Mouse (Mus musculus) midbrain, postnatal 0 days (tissue): ENCODE data around the gene Dbp. TPM values are rescaled to one million over a fixed set of nuclear protein-coding genes. Genes with fewer than 3 reads are reported as not detected.

Experiments
- ATAC-seq: fragments of 200-750 bp; cut with Nextera tagmentation; 2 replicates; pipeline ENCODE4 v1.8.0; 2017; ENCODE audit warnings: moderate number of reproducible peaks, mild to moderate bottlenecking, moderate TSS enrichment, moderate library complexity; ENCODE audit not compliant: low FRiP score
- DNase-seq: peaks from one replicate; pipeline ENCODE4 v3.0.0-alpha.2; 2015; ENCODE audit warnings: low spot score
- H3K27ac ChIP-seq: fragments of 300-500 bp; sonication (generic); 2 replicates; pipeline ENCODE4 v1.5.1; 2014; ENCODE audit warnings: low read depth, mild to moderate bottlenecking, low read length, mixed read lengths
- H3K27me3 ChIP-seq: fragments of 300-500 bp; sonication (generic); 2 replicates; pipeline ENCODE4 v1.6.1; 2014; ENCODE audit warnings: low read length, control low read depth, mixed read lengths; ENCODE audit not compliant: insufficient read depth
- H3K36me3 ChIP-seq: fragments of 300-500 bp; sonication (generic); 2 replicates; pipeline ENCODE4 v1.6.1; 2014; ENCODE audit warnings: low read length, control low read depth, mixed read lengths; ENCODE audit not compliant: insufficient read depth
- H3K4me1 ChIP-seq: fragments of 300-500 bp; sonication (generic); 2 replicates; pipeline ENCODE4 v1.6.1; 2014; ENCODE audit warnings: mild to moderate bottlenecking, control low read depth, antibody characterized with exemption, low read length, mixed read lengths; ENCODE audit not compliant: insufficient read depth
- H3K4me2 ChIP-seq: fragments of 300-500 bp; sonication (generic); 2 replicates; pipeline ENCODE4 v1.6.1; 2014; ENCODE audit warnings: low read depth, mild to moderate bottlenecking, low read length, mixed read lengths; ENCODE audit not compliant: poor library complexity, severe bottlenecking
- H3K4me3 ChIP-seq: fragments of 300-500 bp; sonication (generic); 2 replicates; pipeline ENCODE4 v1.5.1; 2014; ENCODE audit warnings: low read depth, mild to moderate bottlenecking, low read length, moderate library complexity
- H3K9ac ChIP-seq: fragments of 300-500 bp; sonication (generic); replicated peaks from 2 replicates; pipeline ENCODE4 v1.6.1; 2014; ENCODE audit warnings: mild to moderate bottlenecking, low read length, moderate library complexity, mixed read lengths; ENCODE audit not compliant: poor library complexity, severe bottlenecking
- H3K9me3 ChIP-seq: fragments of 300-500 bp; sonication (generic); 2 replicates; pipeline ENCODE4 v1.6.1; 2016; ENCODE audit warnings: low read length, control low read depth
- CTCF ChIP-seq: IDR thresholded peaks from 2 replicates; pipeline ENCODE4 v1.5.1; 2016; ENCODE audit warnings: antibody characterized with exemption, mild to moderate bottlenecking
- WGBS: fragments of 180-500 bp; shearing (Covaris S2); extraction: QIAGEN DNeasy Blood & Tissue Kit; methylation state at CpG from one replicate; pipeline ENCODE4 v1.1.7; 2014; 5-methylcytosine and 5-hydroxymethylcytosine counted together
- polyA plus RNA-seq: library from polyadenylated mRNA; unstranded; fragments of >200 nt; fragmentation: Nextera tagmentation; extraction: Ambion mirVana; gene quantifications from 2 replicates; pipeline ENCODE4 v1.2.1, GENCODE M21; 2015
- total RNA-seq: library from RNA; depleted of rRNA; stranded (reverse); fragments of >200 nt; gene quantifications from 2 replicates; pipeline ENCODE4 v1.2.3, GENCODE M21; 2014

Gene Dbp
- total and polyA plus RNA-seq, 2 experiments from 2014 or later: 4.6 to 9.6 TPM

GRCm38 (mm10) chr7:45709036-45709435 is 4.1 kb downstream of the Dbp start:
- peaks cover 26% of the 10 kb centered on the region for H3K4me1 ChIP-seq
- peaks cover 32% of the 10 kb centered on the region for H3K36me3 ChIP-seq
- no peak overlapping the region for H3K4me2 ChIP-seq
- 0 out of 2 replicates have a peak, but pooled peaks have one; percentile 4 for ATAC-seq
- TF ChIP-seq CTCF: peak; percentile 25; the same call in 1 of the 2 replicates
- 24% methylated on average over 6 of the region's 6 CpGs for WGBS
- peak; percentile 76 for DNase-seq
- H3K27ac ChIP-seq: peak overlapping the region; percentile 69; the same call in 1 of the 2 replicates
- no peak overlapping the region for H3K9ac ChIP-seq
- H3K4me3 ChIP-seq: no peak overlapping the region
- no peaks in the 10 kb centered on the region for H3K9me3 ChIP-seq
- no peaks in the 10 kb centered on the region for H3K27me3 ChIP-seq

DNA sequence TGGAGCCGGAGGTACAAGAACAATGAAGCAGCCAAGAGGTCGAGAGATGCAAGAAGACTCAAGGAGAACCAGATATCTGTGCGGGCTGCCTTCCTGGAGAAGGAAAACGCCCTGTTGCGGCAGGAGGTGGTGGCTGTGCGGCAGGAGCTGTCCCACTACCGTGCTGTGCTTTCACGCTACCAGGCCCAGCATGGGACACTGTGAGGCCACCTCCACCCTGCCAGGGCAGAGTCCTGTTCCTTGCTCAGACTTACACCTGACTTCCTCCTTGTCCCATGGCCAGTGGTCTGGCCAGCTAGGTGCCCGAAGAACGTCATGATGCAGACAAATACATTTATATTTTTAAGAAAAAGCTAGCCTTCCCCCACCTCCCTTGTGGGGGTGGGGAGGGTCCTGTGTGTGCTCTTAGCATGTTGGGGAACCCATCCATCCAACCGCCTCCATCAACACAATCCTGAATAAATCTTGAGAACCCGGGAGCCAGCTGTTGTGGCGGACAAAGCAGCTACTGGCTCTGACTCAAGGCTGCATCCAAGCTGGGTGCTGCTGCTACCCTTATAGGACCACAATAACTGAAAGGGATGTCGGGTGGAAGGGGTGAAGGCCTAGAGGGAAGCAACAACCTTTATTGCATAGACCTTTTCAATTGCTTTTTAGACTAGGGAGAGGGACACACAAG is 4.9 kb downstream of the Dbp start:
- no peaks in the 10 kb centered on the region for H3K9me3 ChIP-seq
- peaks cover 32% of the 10 kb centered on the region for H3K4me1 ChIP-seq
- H3K9ac ChIP-seq: no peak overlapping the region
- DNase-seq (no peak), ATAC-seq (no peak)
- no peaks in the 10 kb centered on the region for H3K27me3 ChIP-seq
- 61% methylated on average over 14 of the region's 14 CpGs for WGBS
- no peak overlapping the region for H3K4me3 ChIP-seq
- H3K27ac ChIP-seq: peak overlapping the region; percentile 69
- peak overlapping the region; percentile 15 for H3K4me2 ChIP-seq
- TF ChIP-seq CTCF: no peak
- peaks cover 32% of the 10 kb centered on the region for H3K36me3 ChIP-seq

- TF ChIP-seq CTCF: no peak
- H3K9me3 ChIP-seq: no peaks in the 10 kb centered on the region
- peaks cover 29% of the 10 kb centered on the region for H3K4me1 ChIP-seq
- H3K4me3 ChIP-seq: no peak overlapping the region
- H3K4me2 ChIP-seq: no peak overlapping the region
- DNase-seq: no peak
- no peak overlapping the region for H3K9ac ChIP-seq
- 90% methylated on average over 20 of the region's 20 CpGs for WGBS
- H3K27me3 ChIP-seq: no peaks in the 10 kb centered on the region
- no peak for ATAC-seq
- H3K27ac ChIP-seq: peak overlapping the region; percentile 69
- H3K36me3 ChIP-seq: peaks cover 32% of the 10 kb centered on the region
Measured at GRCm38 (mm10) chr7:45710477-45711191, 5.7 kb downstream of the Dbp start.

DNA sequence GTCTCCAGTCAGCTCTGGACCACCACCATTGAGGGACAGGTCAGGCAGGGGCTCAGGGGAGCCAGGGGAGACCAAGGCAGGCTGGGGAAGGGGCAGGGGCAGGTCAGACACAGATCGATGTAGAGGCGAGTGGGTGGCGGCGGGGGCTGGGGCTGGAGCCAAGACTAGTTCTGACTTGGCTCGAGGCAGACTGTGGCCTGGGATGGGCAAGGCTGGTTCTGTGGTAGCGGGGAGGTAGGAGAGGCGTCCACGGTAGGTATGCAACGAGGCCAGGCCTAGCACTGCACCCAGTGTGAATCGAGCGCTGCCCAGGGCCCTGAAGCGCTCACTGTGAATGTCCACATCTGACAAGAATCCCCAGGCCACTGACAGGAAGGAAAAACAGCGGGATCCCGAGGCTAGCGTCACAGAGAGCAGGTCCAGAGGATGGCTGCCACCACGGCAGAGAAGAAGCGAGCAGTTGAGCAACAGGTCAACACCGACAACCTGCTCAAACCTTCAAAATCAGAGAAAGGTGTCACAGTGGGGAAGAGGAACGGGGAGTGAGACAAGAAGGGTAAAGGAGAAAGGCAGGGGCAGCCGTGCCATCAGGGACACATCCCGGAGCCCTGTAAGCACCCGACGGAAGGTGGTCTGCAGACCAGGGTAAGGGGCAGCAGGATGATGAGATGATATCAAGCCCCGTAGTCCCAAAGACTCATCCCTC is 6.6 kb downstream of the Dbp start:
- WGBS: 90% methylated on average over 24 of the region's 24 CpGs
- Histone ChIP-seq H3K9me3 (no peaks in the 10 kb centered on the region), H3K27me3 (no peaks in the 10 kb centered on the region), H3K36me3 (peaks cover 32% of the 10 kb centered on the region), H3K27ac (no peak overlapping the region), H3K4me2 (no peak overlapping the region), H3K9ac (no peak overlapping the region), H3K4me3 (no peak overlapping the region), H3K4me1 (peaks cover 25% of the 10 kb centered on the region)
- no peak for TF ChIP-seq CTCF
- ATAC-seq (no peak), DNase-seq (no peak)

DNA sequence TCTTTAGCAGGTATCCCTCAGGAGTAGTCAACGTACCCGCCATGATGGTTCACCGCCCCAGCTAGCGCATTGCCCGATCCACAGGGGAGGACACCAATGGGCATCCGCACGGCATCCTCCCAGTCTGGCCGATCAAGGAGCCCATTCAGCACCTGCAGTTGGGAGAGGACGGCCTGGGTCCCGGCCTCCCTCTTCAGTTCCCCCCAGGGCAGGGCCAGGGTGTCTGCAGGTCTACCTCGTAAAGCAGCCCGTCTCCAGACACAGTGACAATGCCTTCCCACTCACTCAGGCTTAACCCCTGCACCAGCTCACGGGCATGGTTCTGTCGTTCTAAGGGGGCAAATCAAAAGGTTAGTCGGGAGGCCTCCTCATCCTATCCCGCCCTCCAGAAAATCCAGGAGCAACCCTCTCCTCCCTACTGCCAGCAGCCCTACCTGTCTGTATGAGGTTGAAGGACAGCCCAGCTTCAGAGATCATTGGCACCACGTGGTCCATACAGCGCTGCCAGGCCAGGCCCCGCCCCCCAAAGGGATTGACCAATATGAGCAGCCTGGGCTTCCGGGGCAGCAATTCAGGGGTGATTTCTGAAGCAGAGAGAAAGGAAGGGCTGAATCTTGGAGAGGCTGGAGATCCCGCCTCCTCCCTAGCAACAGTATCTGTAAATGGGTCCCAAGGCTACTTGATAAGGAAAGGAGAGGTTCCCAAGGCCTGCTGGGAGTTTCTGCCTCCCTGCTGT is 7.3 kb downstream of the Dbp start:
- Histone ChIP-seq H3K27me3 (no peaks in the 10 kb centered on the region), H3K4me3 (no peak overlapping the region), H3K9me3 (no peaks in the 10 kb centered on the region), H3K4me1 (peaks cover 25% of the 10 kb centered on the region), H3K4me2 (no peak overlapping the region), H3K27ac (no peak overlapping the region), H3K9ac (no peak overlapping the region), H3K36me3 (peaks cover 32% of the 10 kb centered on the region)
- 87% methylated on average over 21 of the region's 21 CpGs for WGBS
- DNase-seq (no peak), ATAC-seq (no peak)
- no peak for TF ChIP-seq CTCF
